Mouse (Mus musculus) intestine, postnatal 0 days (tissue): ENCODE measurements at regions not wholly inside any gene's neighbourhood (a gene's known extent, or its start where the extent isn't known, plus 50 kb on each side); places are given as distances from the start of the nearest gene placed in this dataset.
A peak's percentile ranks its signal among the peaks of the same experiment; 100 is the strongest.

Source experiments
- ATAC-seq: fragments of 200-750 bp; cut with Nextera tagmentation; 2 replicates; pipeline ENCODE4 v1.8.0; 2017; ENCODE audit warnings: mild to moderate bottlenecking, moderate TSS enrichment, moderate library complexity
- H3K27ac ChIP-seq: fragments of 300-500 bp; sonication (generic); 2 replicates; pipeline ENCODE4 v1.5.1; 2014; ENCODE audit warnings: mild to moderate bottlenecking, low read depth, low read length, moderate library complexity
- H3K27me3 ChIP-seq: fragments of 300-500 bp; sonication (generic); replicated peaks from 2 replicates; pipeline ENCODE4 v1.6.1; 2014; ENCODE audit warnings: low read length, mixed read lengths; ENCODE audit not compliant: control insufficient read depth, insufficient read depth
- H3K36me3 ChIP-seq: fragments of 300-500 bp; sonication (generic); 2 replicates; pipeline ENCODE4 v1.6.1; 2014; ENCODE audit warnings: mild to moderate bottlenecking, moderate library complexity; ENCODE audit not compliant: control insufficient read depth, insufficient read depth
- H3K4me1 ChIP-seq: fragments of 300-500 bp; sonication (generic); replicated peaks from 2 replicates; pipeline ENCODE4 v1.6.1; 2014; ENCODE audit warnings: antibody characterized with exemption, low read length, mixed read lengths; ENCODE audit not compliant: control insufficient read depth, insufficient read depth
- H3K4me2 ChIP-seq: fragments of 300-500 bp; sonication (generic); replicated peaks from 2 replicates; pipeline ENCODE4 v1.6.1; 2014; ENCODE audit warnings: low read depth, mild to moderate bottlenecking, moderate library complexity
- H3K4me3 ChIP-seq: fragments of 300-500 bp; sonication (generic); 2 replicates; pipeline ENCODE4 v1.5.1; 2014; ENCODE audit warnings: low read depth, low read length
- H3K9ac ChIP-seq: fragments of 300-500 bp; sonication (generic); 2 replicates; pipeline ENCODE4 v1.6.1; 2014; ENCODE audit warnings: mild to moderate bottlenecking, low read depth, low read length
- H3K9me3 ChIP-seq: fragments of 300-500 bp; sonication (generic); 2 replicates; pipeline ENCODE4 v1.6.1; 2016; ENCODE audit warnings: mixed run types; ENCODE audit not compliant: control insufficient read depth
- CTCF ChIP-seq: sonication (generic); IDR thresholded peaks from 2 replicates; pipeline ENCODE4 v1.5.1; 2016; ENCODE audit warnings: low read depth, mild to moderate bottlenecking, control low read depth, antibody characterized with exemption, moderate library complexity
- WGBS: fragments of 180-500 bp; shearing (Covaris S2); extraction: QIAGEN DNeasy Blood & Tissue Kit; methylation state at CpG from one replicate; pipeline ENCODE4 v1.1.7; 2014; 5-methylcytosine and 5-hydroxymethylcytosine counted together

- no peak for ATAC-seq
- no peak overlapping the region for H3K4me3 ChIP-seq
- H3K27ac ChIP-seq: no peak overlapping the region
- no peaks in the 10 kb centered on the region for H3K4me1 ChIP-seq
- no peak for TF ChIP-seq CTCF
- H3K27me3 ChIP-seq: no peaks in the 10 kb centered on the region
- WGBS: 43% methylated on average over 2 of the region's 2 CpGs
- no peaks in the 10 kb centered on the region for H3K36me3 ChIP-seq
- no peak overlapping the region for H3K4me2 ChIP-seq
- no peak overlapping the region for H3K9ac ChIP-seq
- no peaks in the 10 kb centered on the region for H3K9me3 ChIP-seq
These were observed 1329.8 kb upstream of the Nr2f1 start for GRCm38 (mm10) chr13:79529336-79529735.

GRCm38 (mm10) chr13:79550711-79551110 lies 1332.5 kb upstream of the Arrdc3 start:
- WGBS: 8% methylated on average over 2 of the region's 2 CpGs
- Histone ChIP-seq H3K4me2 (no peak overlapping the region), H3K27ac (no peak overlapping the region), H3K9me3 (no peaks in the 10 kb centered on the region), H3K4me1 (no peaks in the 10 kb centered on the region), H3K27me3 (no peaks in the 10 kb centered on the region), H3K9ac (no peak overlapping the region), H3K4me3 (no peak overlapping the region), H3K36me3 (no peaks in the 10 kb centered on the region)
- ATAC-seq: no peak
- no peak for TF ChIP-seq CTCF

GRCm38 (mm10) chr13:79555572-79556280 lies 1327.5 kb upstream of the Arrdc3 start:
- ATAC-seq: peak; percentile 49; the same call in 1 of the 2 replicates
- Histone ChIP-seq H3K9ac (no peak overlapping the region), H3K4me3 (no peak overlapping the region), H3K9me3 (no peaks in the 10 kb centered on the region), H3K27me3 (no peaks in the 10 kb centered on the region), H3K4me2 (no peak overlapping the region), H3K27ac (no peak overlapping the region), H3K4me1 (no peaks in the 10 kb centered on the region), H3K36me3 (no peaks in the 10 kb centered on the region)
- no peak for TF ChIP-seq CTCF
- WGBS: 51% methylated on average over 3 of the region's 3 CpGs
